Mouse (Mus musculus) liver, postnatal 0 days (tissue): ENCODE measurements around the gene A630023A22Rik. TPM values are rescaled to one million over a fixed set of nuclear protein-coding genes. Genes with fewer than 3 reads are reported as not detected.
A peak's percentile ranks its signal among the peaks of the same experiment; 100 is the strongest.

Experiments
- ATAC-seq: fragments of 200-750 bp; cut with Nextera tagmentation; 2 replicates; pipeline ENCODE4 v1.8.0; 2017; ENCODE audit warnings: mild to moderate bottlenecking, moderate library complexity
- DNase-seq: peaks from one replicate; pipeline ENCODE4 v3.0.0-alpha.2; 2016
- H3K27ac ChIP-seq: fragments of 300-500 bp; sonication (generic); 2 replicates; pipeline ENCODE4 v1.5.1; 2014; ENCODE audit warnings: antibody characterized with exemption, moderate library complexity, mild to moderate bottlenecking, low read depth
- H3K27me3 ChIP-seq: fragments of 300-500 bp; sonication (generic); 2 replicates; pipeline ENCODE4 v1.6.1; 2014; ENCODE audit warnings: low read length, control low read depth, mixed read lengths; ENCODE audit not compliant: insufficient read depth
- H3K36me3 ChIP-seq: fragments of 300-500 bp; sonication (generic); replicated peaks from 2 replicates; pipeline ENCODE4 v1.6.1; 2014; ENCODE audit warnings: mild to moderate bottlenecking, control low read depth, low read length, moderate library complexity, mixed read lengths; ENCODE audit not compliant: insufficient read depth
- H3K4me1 ChIP-seq: fragments of 300-500 bp; sonication (generic); 2 replicates; pipeline ENCODE4 v1.6.1; 2014; ENCODE audit warnings: antibody characterized with exemption, mild to moderate bottlenecking, control low read depth; ENCODE audit not compliant: insufficient read depth
- H3K4me2 ChIP-seq: fragments of 300-500 bp; sonication (generic); 2 replicates; pipeline ENCODE4 v1.6.1; 2014; ENCODE audit warnings: low read depth, mild to moderate bottlenecking, low read length, moderate library complexity, mixed read lengths
- H3K4me3 ChIP-seq: fragments of 300-500 bp; sonication (generic); 2 replicates; pipeline ENCODE4 v1.5.1; 2014; ENCODE audit warnings: low read depth, low read length
- H3K9ac ChIP-seq: fragments of 300-500 bp; sonication (generic); replicated peaks from 2 replicates; pipeline ENCODE4 v1.6.1; 2014; ENCODE audit warnings: mild to moderate bottlenecking, moderate library complexity
- H3K9me3 ChIP-seq: fragments of 300-500 bp; sonication (generic); 2 replicates; pipeline ENCODE4 v1.6.1; 2016; ENCODE audit warnings: mild to moderate bottlenecking, control low read depth, low read length, mixed read lengths
- CTCF ChIP-seq: sonication (generic); IDR thresholded peaks from 2 replicates; pipeline ENCODE4 v1.5.1; 2016; ENCODE audit warnings: antibody characterized with exemption, low read depth
- EP300 ChIP-seq: IDR thresholded peaks from 2 replicates; pipeline ENCODE4 v1.6.1; 2016; ENCODE audit warnings: antibody characterized with exemption, low read depth, mild to moderate bottlenecking
- WGBS: fragments of 180-500 bp; shearing (Covaris S2); extraction: QIAGEN DNeasy Blood & Tissue Kit; methylation state at CpG from one replicate; pipeline ENCODE4 v1.1.7; 2014; ENCODE audit not compliant: insufficient replicate concordance; 5-methylcytosine and 5-hydroxymethylcytosine counted together
- polyA plus RNA-seq: library from polyadenylated mRNA; unstranded; fragments of >200 nt; fragmentation: Nextera tagmentation; extraction: Ambion mirVana; gene quantifications from 2 replicates; pipeline ENCODE4 v1.2.1, GENCODE M21; 2015

A630023A22Rik gene
- polyA plus RNA-seq, 1 experiment from 2014 or later = not detected

- Histone ChIP-seq H3K27ac (no peak overlapping the region), H3K4me2 (no peak overlapping the region), H3K4me1 (no peaks in the 10 kb centered on the region), H3K4me3 (no peak overlapping the region), H3K27me3 (no peaks in the 10 kb centered on the region), H3K9ac (no peak overlapping the region), H3K9me3 (no peaks in the 10 kb centered on the region), H3K36me3 (no peaks in the 10 kb centered on the region)
- ATAC-seq = no peak
- TF ChIP-seq CTCF = no peak
- TF ChIP-seq EP300 = no peak
- WGBS = 79% methylated on average over 5 of the region's 5 CpGs
- DNase-seq = no peak
These were observed 11.1 kb downstream of the A630023A22Rik start for GRCm38 (mm10) chr14:34091475-34091874.

- no peak overlapping the region for H3K4me2 ChIP-seq
- no peaks in the 10 kb centered on the region for H3K36me3 ChIP-seq
- DNase-seq (no peak), ATAC-seq (no peak)
- no peak overlapping the region for H3K27ac ChIP-seq
- TF ChIP-seq EP300 (no peak), CTCF (no peak)
- H3K4me3 ChIP-seq = no peak overlapping the region
- 75% methylated on average over 8 of the region's 8 CpGs for WGBS
- H3K4me1 ChIP-seq = no peaks in the 10 kb centered on the region
- no peak overlapping the region for H3K9ac ChIP-seq
- H3K27me3 ChIP-seq = no peaks in the 10 kb centered on the region
- H3K9me3 ChIP-seq = no peaks in the 10 kb centered on the region
These were observed 12.8 kb downstream of the A630023A22Rik start for GRCm38 (mm10) chr14:34089796-34090195.

GRCm38 (mm10) chr14:34087856-34088398 is 14.6 kb downstream of the A630023A22Rik start:
- no peak overlapping the region for H3K9ac ChIP-seq
- no peaks in the 10 kb centered on the region for H3K4me1 ChIP-seq
- DNase-seq (no peak), ATAC-seq (no peak)
- no peaks in the 10 kb centered on the region for H3K9me3 ChIP-seq
- WGBS = 51% methylated on average over 2 of the region's 2 CpGs
- no peak overlapping the region for H3K4me2 ChIP-seq
- no peak overlapping the region for H3K4me3 ChIP-seq
- H3K36me3 ChIP-seq = no peaks in the 10 kb centered on the region
- H3K27ac ChIP-seq = no peak overlapping the region
- TF ChIP-seq CTCF (no peak), EP300 (no peak)
- H3K27me3 ChIP-seq = no peaks in the 10 kb centered on the region

- H3K36me3 ChIP-seq = no peaks in the 10 kb centered on the region
- DNase-seq (no peak), ATAC-seq (no peak)
- H3K4me2 ChIP-seq = no peak overlapping the region
- no peaks in the 10 kb centered on the region for H3K4me1 ChIP-seq
- no peak overlapping the region for H3K27ac ChIP-seq
- H3K27me3 ChIP-seq = no peaks in the 10 kb centered on the region
- H3K9ac ChIP-seq = no peak overlapping the region
- H3K9me3 ChIP-seq = no peaks in the 10 kb centered on the region
- no peak overlapping the region for H3K4me3 ChIP-seq
- WGBS = 53% methylated on average over 4 of the region's 4 CpGs
- TF ChIP-seq EP300 (no peak), CTCF (no peak)
These were observed 15.7 kb downstream of the A630023A22Rik start for GRCm38 (mm10) chr14:34086806-34087205.

GRCm38 (mm10) chr14:34085731-34086130 is 16.8 kb downstream of the A630023A22Rik start, which contains the start of gene Anxa8:
Gene Anxa8, plus strand, starts transcription at chr14:34085981.
- H3K27me3 ChIP-seq = no peaks in the 10 kb centered on the region
- TF ChIP-seq EP300 (no peak), CTCF (no peak)
- H3K27ac ChIP-seq = no peak within 1 kb of the TSS
- no peaks in the 10 kb centered on the region for H3K36me3 ChIP-seq
- no peak for DNase-seq
- H3K4me3 ChIP-seq = no peak within 1 kb of the TSS
- H3K9ac ChIP-seq = no peak within 1 kb of the TSS
- H3K9me3 ChIP-seq = no peaks in the 10 kb centered on the region
- H3K4me2 ChIP-seq = no peak within 1 kb of the TSS
- no peaks in the 10 kb centered on the region for H3K4me1 ChIP-seq
- 58% methylated on average over 4 of the region's 4 CpGs for WGBS
- ATAC-seq = no peak

- ATAC-seq = peak; percentile 54; the same call in 1 of the 2 replicates
- Histone ChIP-seq H3K4me3 (no peak overlapping the region), H3K4me2 (no peak overlapping the region), H3K4me1 (no peaks in the 10 kb centered on the region), H3K36me3 (no peaks in the 10 kb centered on the region), H3K27ac (no peak overlapping the region), H3K9ac (no peak overlapping the region), H3K27me3 (no peaks in the 10 kb centered on the region), H3K9me3 (no peaks in the 10 kb centered on the region)
- TF ChIP-seq CTCF (peak; percentile 87), EP300 (no peak)
- 13% methylated on average over 11 of the region's 11 CpGs for WGBS
- DNase-seq = peak; percentile 76
These were observed 22.1 kb downstream of the A630023A22Rik start for GRCm38 (mm10) chr14:34080321-34080997.
